Mouse (Mus musculus) brain, embryonic 14.5 days (tissue): ENCODE results near the gene Dock4.

Experiments
- CTCF ChIP-seq: fragments of 200-500 bp; IDR thresholded peaks from 2 replicates; pipeline ENCODE4 v1.5.1; 2012; ENCODE audit warnings: inconsistent platforms, mild to moderate bottlenecking, moderate library complexity, borderline replicate concordance; ENCODE audit not compliant: insufficient read depth, insufficient read length; ENCODE audit errors: extremely low read depth
- POLR2A ChIP-seq: fragments of 200-500 bp; IDR thresholded peaks from 2 replicates; pipeline ENCODE4 v1.6.1; 2012; ENCODE audit warnings: mild to moderate bottlenecking, inconsistent platforms, borderline replicate concordance; ENCODE audit not compliant: poor library complexity, insufficient read depth, insufficient read length, severe bottlenecking; ENCODE audit errors: extremely low read depth

DNA sequence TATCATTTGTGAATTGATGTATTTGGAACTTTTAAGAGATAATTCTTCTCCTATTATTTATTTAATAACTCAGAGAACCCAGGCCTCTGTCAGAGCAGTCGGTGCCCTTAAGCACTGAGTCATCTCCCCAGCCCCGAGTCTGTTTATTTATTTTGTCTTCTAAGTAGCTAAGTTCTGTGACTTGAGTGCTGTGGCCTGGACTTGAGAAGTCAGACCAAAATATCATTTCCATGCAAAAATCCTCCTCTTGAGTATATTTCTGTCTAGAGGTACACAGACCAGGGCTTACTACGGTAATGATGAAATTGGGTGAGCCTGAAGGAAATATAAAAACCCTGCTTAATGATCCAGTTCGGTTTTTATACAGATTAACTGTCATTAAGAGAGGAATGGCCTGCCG is 52.1 kb downstream of the Dock4 start:
- TF ChIP-seq CTCF: no peak
- no peak for TF ChIP-seq POLR2A
